Mouse (Mus musculus) kidney, adult 2 months (tissue): Measurements from ENCODE around the gene Galp.

Source experiments
- CTCF ChIP-seq: fragments of 200-500 bp; conservative IDR thresholded peaks from 2 replicates; pipeline ENCODE4 v1.5.1; 2011; ENCODE audit warnings: low read depth, mild to moderate bottlenecking, control low read depth, low read length, moderate library complexity, mixed read lengths; ENCODE audit not compliant: insufficient read depth, insufficient read length
- POLR2A ChIP-seq: fragments of 200-500 bp; IDR thresholded peaks from one replicate; pipeline ENCODE4 v1.6.1; 2011; ENCODE audit warnings: low read depth, low read length, control low read depth

- TF ChIP-seq POLR2A (no peak), CTCF (peak; percentile 76)
These were observed 5.5 kb upstream of the Galp start for GRCm38 (mm10) chr7:6191376-6191775.
